Mouse (Mus musculus) embryonic facial prominence, embryonic 12.5 days (tissue): ENCODE measurements around the gene Gpr162. TPM values are rescaled to one million over a fixed set of nuclear protein-coding genes. Genes with fewer than 3 reads are reported as not detected.

Experiments used
- ATAC-seq: fragments of 200-750 bp; cut with Nextera tagmentation; 2 replicates; pipeline ENCODE4 v1.8.0; 2017; ENCODE audit not compliant: insufficient number of reproducible peaks, insufficient read depth, low FRiP score, low TSS enrichment
- H3K27ac ChIP-seq: fragments of 300-500 bp; sonication (generic); 2 replicates; pipeline ENCODE4 v1.5.1; 2016; ENCODE audit warnings: mild to moderate bottlenecking
- H3K27me3 ChIP-seq: fragments of 300-500 bp; sonication (generic); 2 replicates; pipeline ENCODE4 v1.6.1; 2016; ENCODE audit warnings: mild to moderate bottlenecking, moderate library complexity
- H3K36me3 ChIP-seq: fragments of 300-500 bp; sonication (generic); 2 replicates; pipeline ENCODE4 v1.6.1; 2016; ENCODE audit warnings: mild to moderate bottlenecking
- H3K4me1 ChIP-seq: fragments of 300-500 bp; sonication (generic); 2 replicates; pipeline ENCODE4 v1.6.1; 2016
- H3K4me2 ChIP-seq: fragments of 300-500 bp; sonication (generic); replicated peaks from 2 replicates; pipeline ENCODE4 v1.6.1; 2016; ENCODE audit warnings: mild to moderate bottlenecking, moderate library complexity
- H3K4me3 ChIP-seq: fragments of 300-500 bp; sonication (generic); 2 replicates; pipeline ENCODE4 v1.5.1; 2016; ENCODE audit warnings: mild to moderate bottlenecking
- H3K9ac ChIP-seq: fragments of 300-500 bp; sonication (generic); 2 replicates; pipeline ENCODE4 v1.6.1; 2016; ENCODE audit warnings: mild to moderate bottlenecking, moderate library complexity
- H3K9me3 ChIP-seq: fragments of 300-500 bp; sonication (generic); 2 replicates; pipeline ENCODE4 v1.6.1; 2016; ENCODE audit warnings: mild to moderate bottlenecking, moderate library complexity
- WGBS: fragments of 180-500 bp; shearing (Covaris S2); methylation state at CpG from one replicate; pipeline ENCODE4 v1.1.7; 2016; 5-methylcytosine and 5-hydroxymethylcytosine counted together
- polyA plus RNA-seq: library from polyadenylated mRNA; unstranded; fragments of >200 nt; fragmentation: Nextera tagmentation; extraction: Ambion mirVana; gene quantifications from 2 replicates; pipeline ENCODE4 v1.2.1, GENCODE M21; 2016

Gpr162 gene
- polyA plus RNA-seq, 1 experiment from 2014 or later: 3.4 TPM

DNA sequence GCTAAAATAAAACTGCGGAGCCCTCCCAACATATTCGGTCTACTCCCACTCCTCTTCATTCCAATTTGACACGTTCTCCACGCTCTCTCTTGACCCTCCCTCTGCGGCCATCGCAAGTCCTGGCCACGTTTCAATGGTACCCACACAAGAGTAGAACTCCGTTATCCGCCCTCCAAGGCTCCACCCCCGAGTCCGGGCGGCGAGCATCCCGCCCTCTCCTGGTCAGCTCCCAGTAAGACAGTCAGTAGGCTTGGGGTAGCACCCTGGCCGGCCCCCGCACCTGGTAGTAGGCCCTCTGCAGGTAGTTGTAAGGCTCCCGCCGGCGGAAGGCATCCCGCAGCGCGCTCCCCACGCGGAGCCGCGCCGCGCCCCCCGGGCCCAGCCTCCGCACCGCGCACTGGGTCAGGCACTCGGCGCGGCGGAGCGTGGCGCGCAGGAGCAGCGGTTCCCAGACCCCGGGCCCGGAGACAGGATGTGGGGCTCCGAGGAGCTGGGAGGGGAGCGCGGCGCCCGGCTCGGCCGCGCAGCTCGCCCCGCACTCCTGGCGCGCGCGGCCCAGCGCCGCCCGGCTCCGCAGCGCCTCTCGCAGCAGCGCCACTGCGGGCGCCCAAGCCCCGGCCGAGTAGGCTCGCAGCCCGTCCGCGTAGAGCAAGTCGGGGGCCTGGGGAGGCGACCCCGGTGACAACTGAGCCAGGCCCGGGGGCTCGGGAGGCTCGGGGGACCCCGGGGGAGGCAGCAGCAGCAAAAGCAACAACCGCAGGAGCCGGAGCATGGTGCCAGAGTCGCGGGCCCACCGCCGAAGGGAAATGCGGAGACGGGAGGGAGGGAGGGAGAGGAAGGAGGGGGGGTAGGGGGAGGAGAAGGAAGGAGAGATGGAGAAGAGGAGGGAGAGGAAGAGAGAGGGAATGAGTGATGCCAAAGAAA lies 6.6 kb downstream of the Gpr162 start, which contains the start of gene P3h3:
Gene P3h3 (minus strand): TSS at position 837 of the 924 bp plus-strand sequence.
- H3K4me1 ChIP-seq: peaks cover 31% of the 10 kb centered on the region
- H3K9me3 ChIP-seq: no peaks in the 10 kb centered on the region
- H3K27ac ChIP-seq: peak within 1 kb of the TSS; percentile 99
- H3K27me3 ChIP-seq: no peaks in the 10 kb centered on the region
- peak within 1 kb of the TSS; percentile 97 for H3K9ac ChIP-seq
- peak within 1 kb of the TSS; percentile 76 for H3K4me2 ChIP-seq
- peaks cover 27% of the 10 kb centered on the region for H3K36me3 ChIP-seq
- peak within 1 kb of the TSS; percentile 87 for H3K4me3 ChIP-seq
- WGBS: under 1% methylated on average over 77 of the region's 86 CpGs
- ATAC-seq: peak; percentile 81

DNA sequence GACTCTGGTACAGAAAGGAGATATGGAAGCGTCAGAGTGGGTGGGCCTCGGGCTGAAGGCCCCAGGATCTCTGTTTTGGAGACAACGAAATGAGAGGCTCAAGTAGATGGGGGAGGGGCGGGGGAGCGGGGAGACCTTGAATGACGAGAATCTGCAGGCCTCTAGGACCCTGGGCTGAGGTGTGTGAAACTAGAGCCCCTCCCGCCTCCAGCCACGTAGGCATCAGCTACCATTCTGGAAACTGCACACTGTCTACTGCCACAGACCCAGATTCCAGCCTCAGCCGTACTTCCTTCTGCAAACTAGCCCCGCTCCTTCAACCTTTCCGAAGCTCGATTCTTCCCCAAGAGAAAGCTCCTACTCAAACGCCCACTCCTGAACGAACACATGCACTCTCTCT lies 7.5 kb downstream of the Gpr162 start:
- WGBS: under 1% methylated on average over 13 of the region's 14 CpGs
- Histone ChIP-seq H3K27me3 (no peaks in the 10 kb centered on the region), H3K27ac (peak overlapping the region; percentile 99), H3K9me3 (no peaks in the 10 kb centered on the region), H3K4me1 (peaks cover 24% of the 10 kb centered on the region), H3K9ac (peak overlapping the region; percentile 97), H3K4me3 (peak overlapping the region; percentile 87), H3K36me3 (peaks cover 27% of the 10 kb centered on the region), H3K4me2 (peak overlapping the region; percentile 76)
- ATAC-seq: peak; percentile 72

DNA sequence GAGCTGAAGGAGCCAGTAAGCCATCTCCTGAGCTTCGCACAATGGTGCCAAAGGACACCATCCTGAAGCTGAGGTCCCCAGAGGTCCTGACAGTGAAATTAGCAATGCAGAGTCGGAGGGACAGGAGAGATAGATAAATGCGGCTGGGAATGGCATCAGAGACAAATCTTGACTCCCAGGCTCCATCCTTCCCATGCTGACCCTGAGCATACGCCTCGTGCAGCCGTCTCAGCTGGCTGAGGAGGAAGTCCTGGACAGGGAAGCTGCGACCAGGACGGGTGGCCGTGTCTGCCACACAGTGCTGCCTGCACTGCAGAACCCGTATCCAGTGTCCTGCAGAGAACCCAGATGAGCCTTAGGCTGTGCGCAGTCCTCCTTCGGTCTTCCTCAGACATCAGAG lies 9.1 kb downstream of the Gpr162 start:
- Histone ChIP-seq H3K4me2 (no peak overlapping the region), H3K4me3 (no peak overlapping the region), H3K27ac (no peak overlapping the region), H3K36me3 (peaks cover 34% of the 10 kb centered on the region), H3K9me3 (no peaks in the 10 kb centered on the region), H3K9ac (no peak overlapping the region), H3K27me3 (no peaks in the 10 kb centered on the region), H3K4me1 (peaks cover 16% of the 10 kb centered on the region)
- no peak for ATAC-seq
- WGBS: 77% methylated on average over 12 of the region's 12 CpGs

DNA sequence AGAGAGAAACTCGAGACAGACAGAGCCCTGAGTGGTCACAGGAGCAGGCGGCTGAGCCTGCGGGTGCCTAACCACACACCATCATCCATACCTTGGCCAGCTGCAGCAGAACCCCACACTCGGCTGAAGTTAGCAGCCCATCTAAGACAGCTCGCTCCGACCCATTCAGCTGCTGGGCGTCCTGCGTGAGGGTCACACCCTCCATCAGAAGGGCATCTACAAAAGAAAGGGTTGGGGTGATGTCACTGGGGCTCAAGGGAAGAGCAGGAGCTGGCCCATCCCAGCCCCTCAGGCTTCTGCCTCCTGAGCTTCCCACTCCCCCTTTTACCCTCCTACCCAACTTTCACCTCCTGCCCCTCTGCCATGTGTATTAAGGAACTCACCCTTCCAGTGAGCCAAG lies 13.2 kb downstream of the Gpr162 start:
- no peak for ATAC-seq
- no peak overlapping the region for H3K27ac ChIP-seq
- H3K4me3 ChIP-seq: no peak overlapping the region
- 71% methylated on average over 8 of the region's 8 CpGs for WGBS
- H3K9me3 ChIP-seq: no peaks in the 10 kb centered on the region
- no peaks in the 10 kb centered on the region for H3K27me3 ChIP-seq
- H3K9ac ChIP-seq: no peak overlapping the region
- H3K36me3 ChIP-seq: peaks cover 41% of the 10 kb centered on the region
- no peak overlapping the region for H3K4me2 ChIP-seq
- 0 out of 2 replicates have a peak, but pooled peaks cover 1% of the 10 kb centered on the region for H3K4me1 ChIP-seq

DNA sequence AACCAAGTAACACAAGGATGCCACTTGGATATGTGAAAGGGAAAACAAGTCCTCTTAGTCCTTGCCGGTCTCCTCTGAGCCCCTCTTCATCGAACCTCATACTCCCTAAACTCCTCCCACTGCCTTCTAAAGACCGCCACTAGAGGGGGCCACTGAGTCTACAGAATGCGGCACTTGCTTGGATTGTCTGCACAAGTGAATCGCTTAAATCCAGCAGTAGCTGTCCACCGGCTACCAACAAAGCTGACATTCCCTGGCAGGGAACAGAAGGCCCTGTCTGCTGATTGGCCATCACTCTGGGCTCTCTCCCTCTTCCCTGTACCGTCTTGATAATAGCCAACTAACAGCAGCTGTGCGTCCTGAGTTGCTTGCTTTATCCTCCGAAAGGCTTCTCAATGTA lies 16.5 kb downstream of the Gpr162 start:
- H3K27ac ChIP-seq: no peak overlapping the region
- 13% methylated on average over 9 of the region's 9 CpGs for WGBS
- H3K9ac ChIP-seq: no peak overlapping the region
- H3K4me1 ChIP-seq: no peaks in the 10 kb centered on the region
- no peak overlapping the region for H3K4me2 ChIP-seq
- H3K36me3 ChIP-seq: peaks cover 27% of the 10 kb centered on the region
- no peaks in the 10 kb centered on the region for H3K27me3 ChIP-seq
- no peaks in the 10 kb centered on the region for H3K9me3 ChIP-seq
- H3K4me3 ChIP-seq: no peak overlapping the region
- no peak; the same call in 1 of the 2 replicates for ATAC-seq

DNA sequence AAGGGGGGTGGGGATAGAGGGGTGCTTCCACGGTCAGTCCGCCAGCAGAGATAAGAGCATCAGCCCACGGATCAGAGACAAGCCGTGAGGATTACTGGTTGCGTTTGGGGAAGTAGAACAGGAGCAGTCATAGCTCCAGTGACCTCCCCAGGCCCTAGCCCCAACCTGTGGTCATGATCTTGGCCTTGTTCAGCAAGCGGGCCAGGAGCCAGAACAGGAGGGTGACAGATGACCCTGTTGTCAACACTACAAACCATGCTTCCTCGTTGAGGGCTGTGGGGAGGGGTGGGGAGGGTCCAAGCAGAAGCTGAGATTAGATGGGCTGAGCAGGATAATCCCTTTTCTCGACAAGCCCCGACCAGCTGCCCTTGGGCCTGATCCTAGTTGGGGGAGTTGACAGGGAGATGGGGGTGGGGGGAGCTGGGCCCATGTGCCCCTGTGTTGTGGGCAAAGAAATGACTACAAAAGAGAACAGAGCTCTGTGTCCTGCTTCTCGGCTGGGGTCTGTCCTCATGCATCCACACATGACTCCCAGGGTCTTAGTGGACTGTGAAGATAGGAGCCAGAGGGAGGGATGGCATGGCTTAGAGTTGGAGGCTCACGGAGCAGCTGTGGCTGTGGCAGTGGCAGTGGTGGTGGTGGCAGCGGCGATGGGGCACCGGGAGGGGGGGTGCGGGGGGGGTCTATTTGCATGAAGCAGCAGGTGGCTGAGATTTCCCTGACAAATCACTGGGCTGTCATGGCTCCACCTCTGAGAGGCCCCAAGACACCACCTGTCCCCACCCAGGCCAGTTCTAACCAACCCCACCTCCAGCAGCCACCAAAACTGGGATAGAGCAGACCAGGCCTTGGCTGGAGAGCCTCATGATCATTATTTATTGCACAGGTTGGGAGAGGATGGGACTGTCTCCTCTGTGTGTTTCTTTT lies 23.3 kb downstream of the Gpr162 start, which contains the start of gene Gnb3:
Gene Gnb3 (minus strand): TSS at position 35 of the 927 bp plus-strand sequence.
- Histone ChIP-seq H3K36me3 (peaks cover 18% of the 10 kb centered on the region), H3K4me2 (0 out of 2 replicates have a peak within 1 kb of the TSS, but pooled peaks have one; percentile 21), H3K27me3 (no peaks in the 10 kb centered on the region), H3K9me3 (no peaks in the 10 kb centered on the region), H3K27ac (no peak within 1 kb of the TSS), H3K4me1 (peaks cover 17% of the 10 kb centered on the region), H3K9ac (peak within 1 kb of the TSS; percentile 34; the same call in 1 of the 2 replicates), H3K4me3 (no peak within 1 kb of the TSS)
- WGBS: 35% methylated on average over 15 of the region's 15 CpGs
- no peak; the same call in 1 of the 2 replicates for ATAC-seq

DNA sequence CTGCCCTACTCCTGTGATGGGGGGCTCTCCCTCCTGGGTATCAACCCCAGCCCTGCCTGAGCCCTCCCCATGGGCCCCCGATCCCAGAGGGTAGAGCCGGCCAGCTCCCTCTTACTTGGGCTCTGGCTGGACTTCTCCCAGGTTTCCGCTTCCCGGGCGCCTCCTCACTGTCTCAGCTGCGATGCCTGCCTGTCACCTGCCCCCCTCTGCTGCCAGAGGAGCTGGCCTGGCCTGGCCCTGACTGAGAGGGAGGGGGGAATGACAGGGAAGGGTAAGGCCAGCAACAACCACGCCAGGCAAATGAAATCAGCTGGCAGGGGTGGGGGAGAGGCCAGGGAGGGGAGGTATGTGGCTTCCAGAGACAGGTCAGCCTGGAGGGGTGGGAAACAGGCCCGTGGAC lies 24.0 kb downstream of the Gpr162 start:
- Histone ChIP-seq H3K4me3 (no peak overlapping the region), H3K9me3 (no peaks in the 10 kb centered on the region), H3K27ac (no peak overlapping the region), H3K9ac (peak overlapping the region; percentile 34; the same call in 1 of the 2 replicates), H3K4me1 (peaks cover 17% of the 10 kb centered on the region), H3K4me2 (0 out of 2 replicates have a peak overlapping the region, but pooled peaks have one; percentile 21), H3K36me3 (peaks cover 11% of the 10 kb centered on the region), H3K27me3 (no peaks in the 10 kb centered on the region)
- WGBS: 5% methylated on average over 8 of the region's 8 CpGs
- no peak for ATAC-seq

DNA sequence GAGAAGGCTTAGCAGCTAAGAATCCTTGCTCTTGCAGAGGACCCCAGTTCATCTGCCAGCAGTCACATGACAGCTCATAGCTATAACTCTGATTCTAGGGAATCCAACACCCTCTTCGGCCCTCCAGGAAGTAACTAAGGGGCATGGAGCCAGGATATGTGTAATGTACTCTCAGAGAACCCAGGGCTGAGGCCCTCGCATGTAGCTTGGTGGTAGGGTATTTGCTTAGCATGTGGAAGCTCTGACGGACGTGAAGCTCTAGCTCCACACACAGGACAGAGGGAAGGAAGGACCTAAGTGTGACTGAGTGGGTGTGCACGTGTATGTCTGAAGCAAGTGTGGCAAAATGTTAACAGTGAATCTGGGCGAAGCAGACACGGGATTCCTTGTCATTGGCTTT lies 27.4 kb downstream of the Gpr162 start:
- H3K9ac ChIP-seq: no peak overlapping the region
- 80% methylated on average over 7 of the region's 7 CpGs for WGBS
- H3K4me2 ChIP-seq: no peak overlapping the region
- no peak overlapping the region for H3K4me3 ChIP-seq
- H3K27me3 ChIP-seq: no peaks in the 10 kb centered on the region
- H3K27ac ChIP-seq: no peak overlapping the region
- peaks cover 20% of the 10 kb centered on the region for H3K4me1 ChIP-seq
- no peak for ATAC-seq
- no peaks in the 10 kb centered on the region for H3K9me3 ChIP-seq
- H3K36me3 ChIP-seq: peaks cover 31% of the 10 kb centered on the region

DNA sequence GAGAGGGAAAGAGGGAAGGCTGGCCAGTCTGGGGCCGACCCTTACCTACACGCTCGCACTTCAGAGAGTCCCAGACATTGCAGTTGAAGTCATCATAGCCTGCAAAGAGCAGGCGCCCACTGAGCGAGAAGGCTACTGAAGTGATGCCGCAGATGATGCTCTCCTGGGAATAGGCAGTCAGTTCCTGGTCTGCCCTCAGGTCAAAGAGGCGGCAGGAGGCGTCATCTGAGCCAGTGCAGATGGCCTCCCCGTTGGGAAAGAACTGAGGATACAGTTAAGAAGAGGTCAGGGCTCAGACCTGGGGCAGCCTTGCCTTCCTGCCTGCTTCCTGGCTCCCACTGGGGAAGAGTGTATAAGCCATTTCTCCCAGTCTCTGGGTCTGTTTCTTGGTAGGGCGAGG lies 28.3 kb downstream of the Gpr162 start:
- ATAC-seq: no peak
- Histone ChIP-seq H3K9ac (no peak overlapping the region), H3K27ac (no peak overlapping the region)

DNA sequence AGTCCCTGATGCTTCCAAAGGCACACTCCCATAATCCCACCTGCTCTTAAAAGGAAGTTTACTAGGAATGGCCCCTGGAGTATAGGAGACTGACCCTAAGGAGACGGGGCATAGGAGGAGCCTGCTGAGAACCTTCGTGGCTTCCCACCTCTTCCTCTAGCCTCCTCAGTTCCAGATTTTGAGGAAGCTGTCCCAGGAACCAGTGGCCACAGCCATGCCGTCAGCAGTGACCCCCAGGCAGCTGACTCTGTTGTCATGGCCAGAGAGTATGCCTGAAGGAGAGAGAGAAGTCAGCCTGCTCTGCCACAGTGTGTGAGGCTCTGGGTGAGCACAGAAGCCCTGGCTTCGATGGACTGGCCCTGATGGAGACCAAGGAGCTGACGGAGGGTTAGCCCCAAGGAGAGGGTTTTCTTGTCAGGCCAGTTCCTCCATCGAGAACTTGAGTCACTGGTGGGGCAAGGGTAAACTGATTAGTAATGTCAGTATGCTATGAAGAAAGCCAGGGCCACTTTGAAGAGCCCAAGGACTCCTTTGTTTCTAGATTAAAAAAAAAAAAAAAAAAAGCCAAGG lies 29.2 kb downstream of the Gpr162 start:
- H3K9ac ChIP-seq: no peak overlapping the region
- ATAC-seq: no peak
- WGBS: 71% methylated on average over 6 of the region's 6 CpGs

More for the DNA sequence above, 28.3 kb downstream of the Gpr162 start:
- WGBS: 32% methylated on average over 10 of the region's 10 CpGs
- Histone ChIP-seq H3K9me3 (no peaks in the 10 kb centered on the region), H3K27me3 (no peaks in the 10 kb centered on the region), H3K36me3 (peaks cover 28% of the 10 kb centered on the region), H3K4me1 (peaks cover 25% of the 10 kb centered on the region), H3K4me3 (no peak overlapping the region), H3K4me2 (no peak overlapping the region)

DNA sequence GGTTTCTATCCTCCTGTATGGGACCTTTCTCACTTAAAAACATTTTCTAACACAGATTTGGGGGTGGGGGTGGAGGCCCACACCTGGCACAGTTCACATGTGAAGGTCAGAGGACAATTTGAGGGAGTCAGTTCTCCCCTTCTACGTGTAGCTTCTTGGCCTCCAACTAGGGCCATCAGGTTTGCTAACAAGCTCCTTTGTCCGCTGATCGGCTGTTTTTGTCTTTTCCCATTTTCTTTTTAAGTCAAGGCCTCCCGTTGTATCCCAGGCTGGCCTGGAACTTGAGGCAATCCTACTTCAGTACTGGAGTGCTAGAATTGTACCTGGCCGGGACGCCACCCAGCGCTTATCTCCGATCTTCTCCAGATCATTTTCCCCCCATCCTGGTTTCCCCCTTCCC lies 32.1 kb downstream of the Gpr162 start:
- Histone ChIP-seq H3K4me3 (peak overlapping the region; percentile 62; the same call in 1 of the 2 replicates), H3K4me2 (peak overlapping the region; percentile 82), H3K27ac (no peak overlapping the region), H3K27me3 (no peaks in the 10 kb centered on the region), H3K9me3 (no peaks in the 10 kb centered on the region), H3K4me1 (peaks cover 26% of the 10 kb centered on the region), H3K36me3 (peaks cover 32% of the 10 kb centered on the region), H3K9ac (no peak overlapping the region)
- WGBS: 85% methylated on average over 8 of the region's 8 CpGs
- no peak for ATAC-seq

More for the DNA sequence above, 29.2 kb downstream of the Gpr162 start:
- H3K27ac ChIP-seq: no peak overlapping the region
- H3K27me3 ChIP-seq: no peaks in the 10 kb centered on the region
- H3K4me1 ChIP-seq: peaks cover 18% of the 10 kb centered on the region
- no peak overlapping the region for H3K4me2 ChIP-seq
- H3K4me3 ChIP-seq: no peak overlapping the region
- H3K36me3 ChIP-seq: peaks cover 28% of the 10 kb centered on the region
- H3K9me3 ChIP-seq: no peaks in the 10 kb centered on the region
